Mouse (Mus musculus) cortical plate, adult 2 months (tissue): ENCODE measurements around the gene Unc5cl. TPM values are rescaled to one million over a fixed set of nuclear protein-coding genes. Genes with fewer than 3 reads are reported as not detected.
"Not testable (repeated sequence)": the region's sequence is repeated elsewhere in the genome, so short reads cannot be mapped to it uniquely, and the experiment has no call there.

Experiments used
- H3K27ac ChIP-seq: fragments of 200-500 bp; 2 replicates; pipeline ENCODE4 v1.5.1; 2012; ENCODE audit warnings: low read length, control low read depth, inconsistent platforms; ENCODE audit not compliant: insufficient read depth
- H3K4me1 ChIP-seq: fragments of 200-500 bp; 2 replicates; pipeline ENCODE4 v1.6.1; 2011; ENCODE audit warnings: low read length; ENCODE audit not compliant: control insufficient read depth, insufficient read depth
- H3K4me3 ChIP-seq: fragments of 200-500 bp; 2 replicates; pipeline ENCODE4 v1.5.1; 2011; ENCODE audit warnings: mild to moderate bottlenecking, low read length, control low read depth; ENCODE audit not compliant: insufficient read depth
- CTCF ChIP-seq: fragments of 200-500 bp; IDR thresholded peaks from 2 replicates; pipeline ENCODE4 v1.5.1; 2011; ENCODE audit warnings: mild to moderate bottlenecking, control low read depth, low read length; ENCODE audit not compliant: insufficient read depth; ENCODE audit errors: extremely low read depth
- POLR2A ChIP-seq: fragments of 200-500 bp; IDR thresholded peaks from 2 replicates; pipeline ENCODE4 v1.6.1; 2011; ENCODE audit warnings: mild to moderate bottlenecking, low read length, control low read depth; ENCODE audit not compliant: insufficient read depth; ENCODE audit errors: extremely low read depth
- polyA plus RNA-seq: library from polyadenylated mRNA; depleted of rRNA; stranded (reverse); fragments of >200 nt; gene quantifications from 2 replicates; pipeline ENCODE4 v1.2.3, GENCODE M21; 2012

Unc5cl gene
- polyA plus RNA-seq, 1 experiment: 0.21 TPM

DNA sequence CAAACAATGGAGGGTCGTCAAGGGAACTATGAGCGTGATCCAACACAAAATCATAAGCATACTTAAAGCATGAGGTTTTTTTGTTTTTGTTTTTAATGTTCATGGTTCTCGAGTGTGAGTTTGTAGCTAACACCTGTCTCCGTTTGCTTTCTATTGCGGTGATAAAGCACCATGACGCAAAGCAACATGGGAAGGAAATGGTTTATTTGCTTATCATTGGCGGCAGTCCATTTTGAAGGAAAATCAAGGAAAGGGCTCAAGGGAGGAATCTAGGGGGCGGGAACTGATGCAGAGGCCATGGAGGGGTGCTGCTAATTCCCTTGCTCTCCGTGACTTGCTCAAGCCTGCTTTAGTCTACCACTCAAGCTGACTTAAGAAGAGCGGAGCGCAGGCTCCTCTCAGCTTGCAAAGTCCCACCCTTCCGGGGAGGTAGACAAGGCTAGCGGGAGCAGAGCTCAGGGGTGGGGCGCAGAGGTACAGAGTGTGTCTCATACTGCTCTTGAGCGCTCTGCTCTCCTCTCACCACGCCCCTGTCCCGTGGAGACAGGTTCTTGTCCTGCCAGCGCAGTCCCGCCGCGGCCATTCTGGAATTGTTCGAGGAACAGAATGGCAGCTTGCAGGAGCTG is 12.2 kb downstream of the Unc5cl start:
- no peak for TF ChIP-seq POLR2A
- no peak for TF ChIP-seq CTCF
- Histone ChIP-seq H3K27ac (no peak overlapping the region), H3K4me3 (no peak overlapping the region), H3K4me1 (no peaks in the 10 kb centered on the region)

DNA sequence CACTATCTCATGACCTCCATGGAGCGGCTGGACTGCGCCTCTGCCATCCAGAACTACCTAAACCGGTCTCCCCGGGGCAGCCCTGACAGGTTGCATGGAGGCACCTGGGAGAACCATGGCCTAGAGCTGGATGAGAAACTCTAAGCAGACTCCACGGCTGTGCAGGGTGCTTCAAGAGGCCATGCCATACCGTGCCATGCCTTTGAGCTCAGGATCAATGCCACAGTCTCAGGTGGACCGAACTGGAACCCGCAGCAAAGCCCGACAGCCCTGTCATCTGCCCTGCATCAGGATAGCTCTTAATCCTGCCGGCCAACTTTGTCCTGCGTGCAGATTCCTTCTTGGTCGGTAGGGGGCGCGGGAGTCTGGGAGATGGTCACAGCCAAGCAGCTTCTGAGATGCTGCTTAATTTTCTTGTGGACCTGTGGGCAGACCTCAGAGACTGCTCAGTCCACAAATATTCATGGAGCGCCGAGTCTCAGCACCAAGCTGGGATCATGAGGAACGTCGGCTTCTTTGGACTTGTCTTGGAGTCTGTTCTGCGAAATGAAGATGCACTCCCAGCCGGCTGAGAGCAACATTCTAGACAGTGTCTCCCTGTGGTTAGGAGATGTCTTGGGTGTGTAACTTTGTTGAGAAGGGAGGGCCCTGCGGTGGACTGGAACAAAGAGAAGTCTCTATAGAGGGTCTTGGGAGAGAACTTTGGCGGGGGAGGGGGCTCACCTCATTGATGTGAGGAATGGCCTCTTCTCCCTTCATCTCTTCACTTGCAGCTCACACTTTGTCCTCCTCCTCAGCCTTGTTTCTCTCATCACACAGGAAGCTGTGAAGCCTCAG is 12.9 kb downstream of the Unc5cl start:
- Histone ChIP-seq H3K27ac (no peak overlapping the region), H3K4me3 (no peak overlapping the region), H3K4me1 (no peaks in the 10 kb centered on the region)
- no peak for TF ChIP-seq POLR2A
- TF ChIP-seq CTCF: peak; percentile 87

DNA sequence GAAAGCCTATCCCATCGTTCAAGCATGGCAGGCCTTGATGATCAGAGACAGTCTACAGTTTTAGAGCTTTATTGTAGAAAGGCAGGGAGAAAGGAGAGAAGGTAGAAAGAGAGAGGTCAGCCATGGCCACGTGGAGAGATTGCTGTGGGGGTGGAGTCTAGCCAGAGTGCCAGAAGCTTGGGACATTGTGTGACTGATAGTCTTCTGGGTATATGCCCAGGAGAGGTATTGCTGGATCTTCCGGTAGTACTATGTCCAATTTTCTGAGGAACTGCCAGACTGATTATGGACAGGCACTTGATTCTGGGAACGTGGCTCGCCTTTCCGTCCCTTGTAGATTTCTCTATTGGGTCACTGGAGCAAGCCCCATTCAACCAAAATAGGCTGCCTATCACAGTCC is 19.6 kb downstream of the Unc5cl start:
- not testable (repeated sequence) for H3K27ac ChIP-seq, H3K4me1 ChIP-seq, H3K4me3 ChIP-seq

DNA sequence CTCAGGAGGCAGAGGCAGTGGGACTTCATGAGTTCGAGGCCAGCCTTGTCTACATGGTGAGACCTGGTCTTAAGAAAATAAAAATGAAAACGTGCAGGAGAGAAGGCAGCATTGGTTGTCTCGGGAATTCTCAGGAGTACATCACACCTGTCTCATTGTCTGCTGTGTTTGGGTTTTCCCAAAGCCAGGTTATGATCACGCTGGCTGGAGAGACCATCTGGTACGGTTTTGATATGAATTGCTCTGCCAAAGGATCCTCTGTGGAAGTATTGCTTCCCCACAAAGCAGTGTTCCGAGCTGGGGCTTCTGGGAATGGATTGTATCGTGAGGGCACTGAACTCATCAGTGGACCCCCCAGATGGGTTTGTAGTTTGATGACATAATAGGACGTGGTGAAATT is 20.7 kb downstream of the Unc5cl start:
- Histone ChIP-seq H3K27ac (no peak overlapping the region), H3K4me3 (no peak overlapping the region), H3K4me1 (no peaks in the 10 kb centered on the region)
- no peak for TF ChIP-seq CTCF

DNA sequence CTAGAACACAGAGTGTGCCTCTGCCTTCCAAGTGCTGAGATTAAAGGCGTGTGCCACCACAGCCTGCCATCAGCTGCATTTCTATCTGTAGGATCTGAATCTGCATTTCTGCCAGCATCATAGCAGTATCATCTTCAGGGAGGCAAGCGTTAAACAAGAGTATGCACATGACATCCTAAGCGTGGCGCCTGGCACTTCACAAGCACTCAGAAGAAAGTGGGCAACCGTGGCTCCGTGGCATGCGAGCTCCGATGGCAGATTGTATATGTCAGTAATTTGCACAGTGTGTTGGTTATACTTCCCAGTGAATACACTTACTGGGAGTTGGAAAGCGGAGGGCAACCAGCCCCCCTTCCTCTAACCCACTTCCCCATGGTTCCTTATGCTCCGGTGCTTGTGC is 25.3 kb downstream of the Unc5cl start:
- Histone ChIP-seq H3K27ac (no peak overlapping the region), H3K4me1 (no peaks in the 10 kb centered on the region), H3K4me3 (no peak overlapping the region)
- no peak for TF ChIP-seq POLR2A
- no peak for TF ChIP-seq CTCF

DNA sequence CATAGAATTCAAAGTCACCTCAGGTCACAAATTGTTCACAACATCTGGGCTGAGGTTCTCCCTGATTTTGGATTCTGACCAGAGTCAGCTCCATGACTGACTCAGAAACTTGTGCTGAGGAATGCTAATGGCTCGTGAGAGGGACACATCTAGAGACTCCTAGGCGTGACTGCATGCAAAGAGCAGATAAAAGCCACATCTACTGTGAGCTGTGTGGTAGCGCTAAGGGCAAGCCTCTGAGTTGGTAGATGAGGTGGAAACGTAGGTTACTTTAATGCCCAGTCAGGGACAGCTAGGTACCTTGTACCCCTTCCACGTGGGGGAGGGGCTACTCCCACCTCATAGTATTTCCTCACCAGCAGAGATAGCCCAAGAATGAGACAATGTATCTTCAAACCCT is 29.1 kb downstream of the Unc5cl start:
- no peak overlapping the region for H3K27ac ChIP-seq
- no peaks in the 10 kb centered on the region for H3K4me1 ChIP-seq
- no peak overlapping the region for H3K4me3 ChIP-seq
- TF ChIP-seq POLR2A: no peak
- TF ChIP-seq CTCF: no peak

DNA sequence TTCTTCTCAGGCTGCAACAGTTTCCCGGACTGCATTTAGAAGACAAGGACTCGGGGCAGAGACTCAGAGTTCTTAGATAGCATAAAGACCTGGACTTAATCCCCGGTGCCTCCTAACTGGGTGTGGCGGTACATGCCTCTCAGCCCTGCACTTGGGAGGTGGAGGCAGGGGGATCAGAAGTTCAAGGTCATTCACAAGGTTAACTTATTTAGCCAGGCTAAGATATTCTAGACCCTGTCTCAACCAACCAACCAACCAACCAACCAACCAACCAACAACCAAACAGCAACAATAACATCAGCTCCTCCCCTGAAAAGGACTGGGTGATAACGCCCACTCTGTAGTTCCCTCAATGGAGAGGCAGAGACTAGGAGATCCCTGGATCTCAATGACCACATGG is 29.5 kb downstream of the Unc5cl start:
- no peak overlapping the region for H3K27ac ChIP-seq
- TF ChIP-seq CTCF: no peak
- TF ChIP-seq POLR2A: no peak
- no peaks in the 10 kb centered on the region for H3K4me1 ChIP-seq
- H3K4me3 ChIP-seq: no peak overlapping the region

DNA sequence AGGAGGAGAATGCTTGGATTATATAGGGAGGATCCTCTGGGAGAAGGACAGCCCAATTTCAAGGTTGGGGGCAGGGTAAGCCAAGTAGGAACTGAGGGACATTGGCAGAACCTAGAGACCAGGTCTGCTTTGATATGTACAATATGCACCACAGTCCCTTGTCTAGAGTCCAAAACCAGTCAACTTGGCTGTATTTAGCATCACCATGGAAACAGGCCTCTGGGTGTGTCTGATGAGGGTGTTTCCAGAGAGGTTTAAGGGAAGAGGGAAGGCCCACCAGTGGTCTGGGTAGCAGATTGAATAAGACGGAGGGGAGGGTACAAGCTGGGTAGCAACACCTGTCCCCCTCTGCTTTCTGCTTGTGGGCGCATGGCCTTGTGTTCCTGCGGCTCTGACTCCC is 34.8 kb downstream of the Unc5cl start:
- H3K4me1 ChIP-seq: peaks cover 4% of the 10 kb centered on the region
- TF ChIP-seq CTCF (no peak), POLR2A (no peak)

DNA sequence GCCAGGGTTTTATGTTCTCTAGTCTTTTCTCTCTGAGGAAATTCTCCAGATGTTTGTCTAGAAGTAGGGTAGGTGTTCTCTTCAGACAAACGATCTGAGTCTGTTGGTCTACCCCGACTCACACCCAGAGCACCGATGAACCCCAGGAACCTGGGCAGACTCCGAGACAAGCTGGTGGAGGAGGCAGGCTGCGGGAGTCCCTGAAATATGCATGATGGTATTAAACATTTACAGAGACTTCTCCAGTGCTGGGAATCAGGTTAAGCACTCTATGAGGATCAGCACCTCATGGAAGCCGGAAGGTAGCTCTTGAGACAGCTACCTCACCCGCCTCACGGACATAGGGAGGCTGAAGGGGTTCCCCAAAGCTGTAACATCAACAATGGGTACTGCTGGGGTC is 37.9 kb downstream of the Unc5cl start:
- no peak overlapping the region for H3K27ac ChIP-seq
- TF ChIP-seq POLR2A: no peak
- no peak for TF ChIP-seq CTCF

More for the DNA sequence above, 34.8 kb downstream of the Unc5cl start:
- H3K27ac ChIP-seq: no peak overlapping the region
- H3K4me3 ChIP-seq: no peak overlapping the region

DNA sequence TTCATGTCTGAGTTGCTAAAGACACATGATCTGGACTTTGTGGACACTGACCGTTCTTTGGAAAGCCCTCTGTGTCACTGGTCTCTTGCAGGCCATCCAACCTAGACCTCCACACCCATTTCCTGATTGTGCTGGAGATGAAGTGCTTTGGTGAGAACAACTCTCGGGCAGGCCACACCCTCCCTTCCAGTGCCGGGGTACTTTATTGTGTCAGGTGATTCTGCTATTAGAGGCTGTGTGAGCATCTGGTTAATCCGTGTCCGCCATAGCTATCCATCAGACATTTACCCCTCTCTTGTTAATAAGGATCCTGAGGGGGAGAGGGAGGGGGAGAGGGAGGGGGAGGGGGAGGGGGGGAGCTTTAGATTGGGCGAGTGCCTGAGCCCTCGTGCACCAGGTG is 38.9 kb downstream of the Unc5cl start:
- H3K4me3 ChIP-seq: no peak overlapping the region
- H3K27ac ChIP-seq: no peak overlapping the region
- no peak for TF ChIP-seq CTCF
- TF ChIP-seq POLR2A: no peak
- H3K4me1 ChIP-seq: peaks cover 4% of the 10 kb centered on the region

More for the DNA sequence above, 37.9 kb downstream of the Unc5cl start:
- peaks cover 4% of the 10 kb centered on the region for H3K4me1 ChIP-seq
- no peak overlapping the region for H3K4me3 ChIP-seq

DNA sequence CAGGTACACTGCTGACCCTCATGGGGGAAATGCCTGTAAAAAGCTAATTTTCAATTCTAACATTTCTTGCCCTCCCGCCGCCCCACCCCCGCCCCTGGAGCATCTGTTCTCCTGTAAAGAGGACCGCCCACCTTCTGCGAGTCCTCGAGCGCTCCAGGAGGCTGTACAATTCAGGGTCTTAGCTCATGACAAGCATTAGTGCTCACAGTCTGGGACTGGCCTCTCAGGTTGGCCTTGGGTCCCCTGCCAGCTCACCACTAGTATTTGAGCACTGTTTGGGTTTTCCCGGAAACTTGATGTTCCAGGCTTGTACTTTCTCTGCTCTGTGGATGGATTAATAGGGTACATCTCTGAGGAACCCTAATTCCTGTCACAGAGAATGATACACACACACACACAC is 39.3 kb downstream of the Unc5cl start:
- no peak overlapping the region for H3K27ac ChIP-seq
- H3K4me3 ChIP-seq: no peak overlapping the region
- peaks cover 4% of the 10 kb centered on the region for H3K4me1 ChIP-seq
- TF ChIP-seq CTCF: no peak
- no peak for TF ChIP-seq POLR2A
